ENCODE assay signal across 13 mouse cellular contexts in the genomic region with DNA sequence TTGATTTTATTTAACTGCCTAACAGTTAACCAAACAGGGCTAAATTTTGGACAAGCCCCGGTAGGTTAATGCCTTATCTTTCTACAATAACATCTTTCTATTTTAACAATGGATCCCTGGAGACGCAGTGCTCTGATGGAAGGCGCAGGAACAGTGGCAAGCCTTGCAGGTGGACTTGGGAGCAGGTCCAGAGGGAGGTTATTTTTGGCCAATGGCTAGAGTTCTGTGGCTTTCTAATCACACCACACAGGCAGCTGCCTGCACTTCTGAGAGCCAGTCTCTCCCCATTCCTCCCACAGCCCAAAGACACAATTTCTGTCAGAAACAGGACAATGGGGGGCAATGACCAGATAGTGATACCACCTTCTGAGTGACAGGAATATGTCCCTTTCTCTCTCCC.
"Had no signal": no experiment of that assay in that cellular context is flagged by ENCODE, and none has a peak within 500 bp of the region (broad histone marks: within the 10 kb centered on the region; RNA-seq: fewer than 3 reads in every experiment).

No protein-coding gene starts in this region.

- H3K9me3 ChIP-seq: limb, embryonic 13.5 days; liver, embryonic 15.5 days; midbrain, embryonic 13.5 days; neural tube, embryonic 15.5 days had no signal

- DNase-seq: kidney, postnatal 4 days; left cerebral cortex, postnatal 4 days; lung, adult 2 months; lung, postnatal 36 days; thymus, adult 18-20 months; thymus, postnatal 14 days had no signal

- H3K4me3 ChIP-seq: layer of hippocampus, adult 2 months; limb, embryonic 13.5 days; liver, embryonic 15.5 days; midbrain, embryonic 13.5 days; myocyte; neural tube, embryonic 15.5 days had no signal

- ATAC-seq: lung, postnatal 0 days; midbrain, embryonic 13.5 days had no signal

- H3K9ac ChIP-seq: limb, embryonic 13.5 days; liver, embryonic 15.5 days; midbrain, embryonic 13.5 days; neural tube, embryonic 15.5 days had no signal

- H3K4me2 ChIP-seq: limb, embryonic 13.5 days; liver, embryonic 15.5 days; midbrain, embryonic 13.5 days; neural tube, embryonic 15.5 days had no signal

- H3K27ac ChIP-seq: layer of hippocampus, adult 2 months; limb, embryonic 13.5 days; liver, embryonic 15.5 days; midbrain, embryonic 13.5 days; neural tube, embryonic 15.5 days had no signal

- H3K27me3 ChIP-seq: limb, embryonic 13.5 days; liver, embryonic 15.5 days; midbrain, embryonic 13.5 days; neural tube, embryonic 15.5 days had no signal

- H3K4me1 ChIP-seq: limb, embryonic 13.5 days; liver, embryonic 15.5 days; midbrain, embryonic 13.5 days; neural tube, embryonic 15.5 days had no signal

- H3K36me3 ChIP-seq: limb, embryonic 13.5 days; liver, embryonic 15.5 days; midbrain, embryonic 13.5 days; neural tube, embryonic 15.5 days had no signal
